Mouse (Mus musculus) erythroblast, embryonic 14.5 days (primary cell): ENCODE measurements at regions not wholly inside any gene's neighbourhood (a gene's known extent, or its start where the extent isn't known, plus 50 kb on each side); places are given as distances from the start of the nearest gene placed in this dataset.

Experiments used
- H3K27me3 ChIP-seq: 2 replicates; pipeline ENCODE4 v1.6.1; 2012; ENCODE audit warnings: inconsistent platforms; ENCODE audit not compliant: control insufficient read depth
- H3K36me3 ChIP-seq: 2 replicates; pipeline ENCODE4 v1.6.1; 2012; ENCODE audit warnings: mild to moderate bottlenecking, inconsistent platforms; ENCODE audit not compliant: control insufficient read depth
- H3K4me1 ChIP-seq: 2 replicates; pipeline ENCODE4 v1.6.1; 2012; ENCODE audit warnings: inconsistent platforms; ENCODE audit not compliant: control insufficient read depth
- H3K4me3 ChIP-seq: replicated peaks from 2 replicates; pipeline ENCODE3; 2012; ENCODE audit warnings: moderate library complexity, mild to moderate bottlenecking, inconsistent platforms
- H3K9me3 ChIP-seq: 2 replicates; pipeline ENCODE4 v1.6.1; 2012; ENCODE audit warnings: low read length, inconsistent platforms, mixed read lengths; ENCODE audit not compliant: control insufficient read depth
- GATA1 ChIP-seq: IDR thresholded peaks from 2 replicates; pipeline ENCODE4 v1.6.1; 2012; ENCODE audit warnings: low read length, inconsistent platforms, mixed read lengths
- TAL1 ChIP-seq: IDR thresholded peaks from 3 replicates; pipeline ENCODE4 v1.6.1; 2012; ENCODE audit warnings: low read length, inconsistent platforms, mixed read lengths

- H3K27me3 ChIP-seq = no peaks in the 10 kb centered on the region
- H3K36me3 ChIP-seq = no peaks in the 10 kb centered on the region
- no peak overlapping the region for H3K4me3 ChIP-seq
- no peaks in the 10 kb centered on the region for H3K9me3 ChIP-seq
- no peak for TF ChIP-seq TAL1
- TF ChIP-seq GATA1 = no peak
- no peaks in the 10 kb centered on the region for H3K4me1 ChIP-seq
Observed at GRCm38 (mm10) chr4:95398301-95398700, 159.0 kb upstream of the Fggy start.

GRCm38 (mm10) chr4:95402273-95402672 lies 155.0 kb upstream of the Fggy start:
- Histone ChIP-seq H3K4me3 (no peak overlapping the region), H3K9me3 (no peaks in the 10 kb centered on the region), H3K4me1 (no peaks in the 10 kb centered on the region), H3K27me3 (no peaks in the 10 kb centered on the region), H3K36me3 (no peaks in the 10 kb centered on the region)
- TF ChIP-seq GATA1 = no peak
- TF ChIP-seq TAL1 = no peak

- no peaks in the 10 kb centered on the region for H3K27me3 ChIP-seq
- H3K36me3 ChIP-seq = no peaks in the 10 kb centered on the region
- H3K9me3 ChIP-seq = no peaks in the 10 kb centered on the region
- TF ChIP-seq GATA1 (no peak), TAL1 (no peak)
- H3K4me3 ChIP-seq = no peak overlapping the region
- no peaks in the 10 kb centered on the region for H3K4me1 ChIP-seq
Observed at GRCm38 (mm10) chr4:95417075-95417474, 140.2 kb upstream of the Fggy start.

GRCm38 (mm10) chr4:95426563-95426962 lies 130.7 kb upstream of the Fggy start:
- H3K4me3 ChIP-seq = no peak overlapping the region
- H3K27me3 ChIP-seq = no peaks in the 10 kb centered on the region
- no peaks in the 10 kb centered on the region for H3K4me1 ChIP-seq

GRCm38 (mm10) chr4:95434543-95434942 lies 122.8 kb upstream of the Fggy start:
- Histone ChIP-seq H3K9me3 (no peaks in the 10 kb centered on the region), H3K36me3 (no peaks in the 10 kb centered on the region)
- no peak for TF ChIP-seq TAL1
- TF ChIP-seq GATA1 = no peak

More at GRCm38 (mm10) chr4:95426563-95426962, 130.7 kb upstream of the Fggy start:
- Histone ChIP-seq H3K36me3 (no peaks in the 10 kb centered on the region), H3K9me3 (no peaks in the 10 kb centered on the region)
- TF ChIP-seq GATA1 = no peak
- TF ChIP-seq TAL1 = no peak

GRCm38 (mm10) chr4:95435080-95435479 lies 122.2 kb upstream of the Fggy start:
- no peaks in the 10 kb centered on the region for H3K4me1 ChIP-seq
- TF ChIP-seq GATA1 = no peak
- TF ChIP-seq TAL1 = no peak
- no peak overlapping the region for H3K4me3 ChIP-seq
- H3K9me3 ChIP-seq = no peaks in the 10 kb centered on the region
- no peaks in the 10 kb centered on the region for H3K27me3 ChIP-seq
- H3K36me3 ChIP-seq = no peaks in the 10 kb centered on the region

More at GRCm38 (mm10) chr4:95434543-95434942, 122.8 kb upstream of the Fggy start:
- no peaks in the 10 kb centered on the region for H3K4me1 ChIP-seq
- H3K27me3 ChIP-seq = no peaks in the 10 kb centered on the region
- H3K4me3 ChIP-seq = no peak overlapping the region

- Histone ChIP-seq H3K4me1 (no peaks in the 10 kb centered on the region), H3K27me3 (no peaks in the 10 kb centered on the region), H3K4me3 (no peak overlapping the region), H3K9me3 (no peaks in the 10 kb centered on the region), H3K36me3 (no peaks in the 10 kb centered on the region)
- TF ChIP-seq TAL1 = no peak
- no peak for TF ChIP-seq GATA1
Observed at GRCm38 (mm10) chr4:95439834-95440233, 117.5 kb upstream of the Fggy start.

- Histone ChIP-seq H3K36me3 (no peaks in the 10 kb centered on the region), H3K4me1 (no peaks in the 10 kb centered on the region), H3K4me3 (no peak overlapping the region), H3K9me3 (no peaks in the 10 kb centered on the region), H3K27me3 (no peaks in the 10 kb centered on the region)
- TF ChIP-seq GATA1 (no peak), TAL1 (no peak)
Observed at GRCm38 (mm10) chr4:95443854-95444811, 113.2 kb upstream of the Fggy start.

GRCm38 (mm10) chr4:95450286-95450685 lies 107.0 kb upstream of the Fggy start:
- no peaks in the 10 kb centered on the region for H3K27me3 ChIP-seq
- no peak overlapping the region for H3K4me3 ChIP-seq
- H3K4me1 ChIP-seq = no peaks in the 10 kb centered on the region
- H3K36me3 ChIP-seq = no peaks in the 10 kb centered on the region
- TF ChIP-seq TAL1 = no peak
- TF ChIP-seq GATA1 = no peak
- H3K9me3 ChIP-seq = no peaks in the 10 kb centered on the region

- Histone ChIP-seq H3K36me3 (no peaks in the 10 kb centered on the region), H3K4me1 (no peaks in the 10 kb centered on the region), H3K9me3 (no peaks in the 10 kb centered on the region), H3K27me3 (no peaks in the 10 kb centered on the region), H3K4me3 (no peak overlapping the region)
- TF ChIP-seq TAL1 (no peak), GATA1 (no peak)
Observed at GRCm38 (mm10) chr4:95451831-95452230, 105.5 kb upstream of the Fggy start.
